Mouse (Mus musculus): Measurements from ENCODE around the gene Cux2. TPM values are rescaled to one million over a fixed set of nuclear protein-coding genes. Genes with fewer than 3 reads are reported as not detected.

The Cux2 gene
- polyA plus RNA-seq, 1 experiment from 2014 or later = 23.8 TPM

GRCm38 (mm10) chr5:122080930-122081329 is 31.0 kb upstream of the Cux2 start:
- ATAC-seq = peak; percentile 71
- Histone ChIP-seq H3K9me3 (no peaks in the 10 kb centered on the region), H3K36me3 (no peaks in the 10 kb centered on the region), H3K9ac (replicated peaks) (no peak overlapping the region), H3K4me3 (replicated peaks) (no peak overlapping the region), H3K4me2 (replicated peaks) (no peak overlapping the region), H3K4me1 (replicated peaks) (peaks cover 5% of the 10 kb centered on the region; the same call in 1 of the 2 replicates), H3K27ac (0 out of 2 replicates have a peak overlapping the region, but pooled peaks have one; percentile 44), H3K27me3 (no peaks in the 10 kb centered on the region)
- WGBS = 55% methylated on average over 11 of the region's 11 CpGs

DNA sequence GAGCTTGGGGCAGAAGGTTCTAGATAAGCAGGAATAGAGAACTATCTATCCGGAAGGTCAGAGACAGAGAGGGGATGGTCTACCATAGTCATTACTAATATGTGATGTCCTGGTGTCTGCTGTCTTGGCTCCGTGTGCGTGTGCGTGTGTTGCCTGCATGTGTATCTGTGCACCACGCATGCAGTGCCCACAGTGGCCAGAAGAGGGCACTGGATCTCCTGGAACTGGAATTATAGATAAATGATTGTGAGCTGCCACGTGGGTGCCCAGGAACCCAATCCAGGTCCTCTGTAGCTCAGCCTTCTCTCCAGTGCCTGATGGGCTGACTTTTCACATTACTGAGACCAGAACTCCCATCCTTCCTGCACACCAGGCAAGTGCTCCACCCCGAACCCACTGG is 29.9 kb upstream of the Cux2 start:
- ATAC-seq = no peak

DNA sequence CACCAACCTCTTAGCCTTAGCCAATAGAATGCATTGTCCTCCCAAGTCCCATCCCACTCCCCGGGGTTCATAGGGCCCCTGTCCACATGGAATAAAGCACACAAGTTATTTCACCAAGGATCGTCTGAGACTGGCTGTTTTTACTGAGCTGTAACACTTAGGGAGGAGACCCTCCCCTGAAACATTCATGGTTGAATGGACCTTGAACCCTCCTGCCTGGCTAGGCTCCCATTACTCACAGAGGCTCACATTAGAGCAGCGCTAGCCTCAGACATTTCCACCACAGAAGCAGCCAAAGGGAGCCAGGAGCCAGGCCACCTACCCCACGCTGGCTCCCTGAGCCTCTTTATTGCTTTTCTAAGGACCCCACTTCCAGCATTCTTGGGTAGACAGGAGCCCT is 27.3 kb upstream of the Cux2 start:
- Histone ChIP-seq H3K4me2 (replicated peaks) (no peak overlapping the region), H3K27ac (no peak overlapping the region), H3K9ac (replicated peaks) (no peak overlapping the region), H3K36me3 (no peaks in the 10 kb centered on the region), H3K27me3 (no peaks in the 10 kb centered on the region), H3K9me3 (no peaks in the 10 kb centered on the region), H3K4me1 (replicated peaks) (peaks cover 5% of the 10 kb centered on the region; the same call in 1 of the 2 replicates), H3K4me3 (replicated peaks) (no peak overlapping the region)
- 88% methylated on average over 4 of the region's 4 CpGs for WGBS
- ATAC-seq = no peak

More for the DNA sequence above, 29.9 kb upstream of the Cux2 start:
- Histone ChIP-seq H3K4me3 (replicated peaks) (no peak overlapping the region), H3K9me3 (no peaks in the 10 kb centered on the region), H3K4me1 (replicated peaks) (peaks cover 5% of the 10 kb centered on the region; the same call in 1 of the 2 replicates), H3K27ac (no peak overlapping the region), H3K36me3 (no peaks in the 10 kb centered on the region), H3K27me3 (no peaks in the 10 kb centered on the region), H3K4me2 (replicated peaks) (no peak overlapping the region), H3K9ac (replicated peaks) (no peak overlapping the region)
- WGBS = 83% methylated on average over 7 of the region's 7 CpGs

DNA sequence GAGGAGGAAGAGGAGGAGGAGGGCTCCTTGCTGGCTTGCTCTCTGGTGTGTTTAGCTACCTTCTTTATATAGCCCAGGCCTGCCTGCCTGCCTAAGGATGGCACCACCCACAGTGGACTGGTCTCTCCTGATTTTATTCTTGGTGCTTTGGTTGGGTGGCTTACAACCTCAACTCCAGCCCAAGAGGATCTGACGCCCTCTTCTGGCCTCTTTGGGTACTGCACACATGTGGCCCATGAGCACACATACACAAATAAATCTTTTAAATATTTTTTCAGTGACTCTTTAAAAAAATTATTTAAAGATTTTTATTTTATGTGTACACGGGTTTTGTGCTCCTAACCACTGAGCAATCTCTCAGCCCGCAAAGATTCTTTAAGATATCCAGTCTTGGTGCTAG is 25.8 kb upstream of the Cux2 start:
- Histone ChIP-seq H3K36me3 (no peaks in the 10 kb centered on the region), H3K4me2 (replicated peaks) (no peak overlapping the region), H3K27me3 (no peaks in the 10 kb centered on the region), H3K9ac (replicated peaks) (no peak overlapping the region), H3K4me3 (replicated peaks) (no peak overlapping the region), H3K9me3 (no peaks in the 10 kb centered on the region), H3K27ac (no peak overlapping the region), H3K4me1 (replicated peaks) (peaks cover 3% of the 10 kb centered on the region; the same call in 1 of the 2 replicates)
- ATAC-seq = no peak
- 56% methylated on average over 3 of the region's 3 CpGs for WGBS

DNA sequence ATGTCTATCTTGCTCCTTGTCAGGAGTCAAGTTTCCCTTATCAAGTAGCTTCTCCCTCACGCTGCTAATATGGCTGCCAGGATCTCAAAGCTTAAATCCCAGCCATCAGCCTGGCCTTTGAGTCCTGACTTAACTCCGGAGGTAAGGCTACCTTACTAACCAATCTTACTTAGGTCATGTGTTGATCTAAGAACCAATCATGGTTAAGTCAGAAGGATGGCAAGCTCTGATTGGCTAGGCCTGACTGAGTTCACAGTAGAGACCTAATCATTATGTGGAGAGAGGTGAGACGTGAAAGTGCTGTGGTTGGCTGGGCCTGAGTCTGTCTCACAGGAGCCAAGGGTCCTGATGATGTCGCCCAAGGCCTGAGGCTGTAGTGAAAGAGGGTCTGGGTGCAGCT is 22.1 kb upstream of the Cux2 start:
- H3K4me3 ChIP-seq (replicated peaks) = no peak overlapping the region
- WGBS = 73% methylated on average over 4 of the region's 4 CpGs

GRCm38 (mm10) chr5:122070963-122071800 is 21.3 kb upstream of the Cux2 start:
- H3K36me3 ChIP-seq = no peaks in the 10 kb centered on the region
- 88% methylated on average over 16 of the region's 16 CpGs for whole genome bisulfite sequencing

More for the DNA sequence above, 22.1 kb upstream of the Cux2 start:
- no peak for ATAC-seq
- Histone ChIP-seq H3K27me3 (no peaks in the 10 kb centered on the region), H3K4me1 (replicated peaks) (no peaks in the 10 kb centered on the region), H3K9me3 (no peaks in the 10 kb centered on the region), H3K4me2 (replicated peaks) (no peak overlapping the region), H3K27ac (no peak overlapping the region), H3K36me3 (no peaks in the 10 kb centered on the region), H3K9ac (replicated peaks) (no peak overlapping the region)

GRCm38 (mm10) chr5:122068563-122068962 is 18.7 kb upstream of the Cux2 start:
- Histone ChIP-seq H3K27ac (no peak overlapping the region), H3K9ac (replicated peaks) (no peak overlapping the region), H3K4me3 (replicated peaks) (no peak overlapping the region), H3K27me3 (no peaks in the 10 kb centered on the region), H3K36me3 (no peaks in the 10 kb centered on the region), H3K9me3 (no peaks in the 10 kb centered on the region), H3K4me1 (replicated peaks) (no peaks in the 10 kb centered on the region), H3K4me2 (replicated peaks) (no peak overlapping the region)
- WGBS = 74% methylated on average over 13 of the region's 13 CpGs
- no peak for ATAC-seq

More at GRCm38 (mm10) chr5:122070963-122071800, 21.3 kb upstream of the Cux2 start:
- no peaks in the 10 kb centered on the region for H3K9me3 ChIP-seq
- H3K4me3 ChIP-seq (replicated peaks) = no peak overlapping the region
- no peaks in the 10 kb centered on the region for H3K4me1 ChIP-seq (replicated peaks)
- H3K4me2 ChIP-seq (replicated peaks) = no peak overlapping the region
- no peak overlapping the region for H3K27ac ChIP-seq
- no peak overlapping the region for H3K9ac ChIP-seq (replicated peaks)
- ATAC-seq = no peak
- no peaks in the 10 kb centered on the region for H3K27me3 ChIP-seq

- WGBS = 76% methylated on average over 25 of the region's 25 CpGs
- no peak for ATAC-seq
- no peaks in the 10 kb centered on the region for H3K27me3 ChIP-seq
These were observed 13.5 kb upstream of the Cux2 start for GRCm38 (mm10) chr5:122063204-122063933.

DNA sequence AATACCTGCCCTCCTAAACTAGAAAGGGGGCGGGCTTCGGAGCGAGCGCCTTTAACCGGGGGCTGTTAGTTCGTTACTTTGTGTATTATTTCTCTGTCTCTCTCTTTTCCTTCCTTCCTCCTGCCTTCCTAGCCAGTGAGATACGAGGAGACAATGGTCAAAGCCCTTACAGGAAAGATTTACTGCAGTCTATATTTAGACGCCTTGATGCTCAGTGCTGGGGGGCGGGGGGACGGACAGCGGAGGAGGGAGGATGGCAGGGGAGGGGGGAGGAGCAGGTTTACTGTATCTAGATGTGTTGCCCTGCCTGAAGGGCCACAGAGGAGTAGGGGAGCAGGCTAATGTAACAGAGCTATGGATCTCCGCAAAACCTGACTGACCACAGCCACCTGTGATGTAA is 12.6 kb upstream of the Cux2 start:
- WGBS = 36% methylated on average over 12 of the region's 12 CpGs

More at GRCm38 (mm10) chr5:122063204-122063933, 13.5 kb upstream of the Cux2 start:
- no peak overlapping the region for H3K4me3 ChIP-seq (replicated peaks)
- no peak overlapping the region for H3K27ac ChIP-seq
- peaks cover 16% of the 10 kb centered on the region for H3K4me1 ChIP-seq (replicated peaks)
- H3K9ac ChIP-seq (replicated peaks) = no peak overlapping the region
- H3K4me2 ChIP-seq (replicated peaks) = no peak overlapping the region
- no peaks in the 10 kb centered on the region for H3K36me3 ChIP-seq
- no peaks in the 10 kb centered on the region for H3K9me3 ChIP-seq

DNA sequence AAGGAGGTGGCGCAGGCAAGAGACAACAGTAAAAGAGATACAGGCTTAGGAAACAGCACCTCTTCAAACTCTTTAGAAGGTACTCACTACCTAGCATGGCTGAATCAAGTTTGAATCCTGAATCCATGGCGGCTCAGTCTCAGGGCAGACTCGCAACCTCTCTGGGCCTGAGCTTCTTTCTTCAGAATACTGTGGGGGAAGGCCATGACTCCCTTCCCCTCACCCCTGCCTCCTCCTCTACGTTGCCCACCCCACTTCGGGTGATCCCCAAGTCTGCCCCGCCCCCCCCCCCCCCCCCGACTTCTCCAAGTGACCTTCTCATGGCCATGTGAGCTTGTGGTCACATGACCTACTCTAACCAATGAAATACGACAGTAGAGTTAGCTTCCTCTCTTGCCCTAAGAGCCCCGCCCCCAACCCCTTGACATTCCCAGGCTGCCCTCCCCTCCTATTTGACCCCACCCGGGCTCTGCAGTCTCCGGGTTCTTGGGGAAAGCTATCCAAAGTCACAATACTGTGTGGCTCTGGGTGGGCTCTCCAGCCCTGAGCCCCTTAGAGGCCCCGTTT is 10.9 kb upstream of the Cux2 start:
- H3K4me2 ChIP-seq (replicated peaks) = peak overlapping the region; percentile 19; the same call in 1 of the 2 replicates
- no peaks in the 10 kb centered on the region for H3K27me3 ChIP-seq
- peaks cover 7% of the 10 kb centered on the region for H3K9me3 ChIP-seq
- no peak overlapping the region for H3K9ac ChIP-seq (replicated peaks)
- no peak overlapping the region for H3K27ac ChIP-seq
- ATAC-seq = no peak
- H3K4me3 ChIP-seq (replicated peaks) = no peak overlapping the region
- WGBS = 33% methylated on average over 8 of the region's 12 CpGs
- no peaks in the 10 kb centered on the region for H3K36me3 ChIP-seq
- peaks cover 16% of the 10 kb centered on the region for H3K4me1 ChIP-seq (replicated peaks)

More for the DNA sequence above, 12.6 kb upstream of the Cux2 start:
- H3K9me3 ChIP-seq = peaks cover 3% of the 10 kb centered on the region
- H3K4me2 ChIP-seq (replicated peaks) = peak overlapping the region; percentile 9
- no peaks in the 10 kb centered on the region for H3K36me3 ChIP-seq
- peaks cover 16% of the 10 kb centered on the region for H3K4me1 ChIP-seq (replicated peaks)
- 0 out of 2 replicates have a peak overlapping the region, but pooled peaks have one; percentile 14 for H3K9ac ChIP-seq (replicated peaks)
- no peak overlapping the region for H3K4me3 ChIP-seq (replicated peaks)
- no peaks in the 10 kb centered on the region for H3K27me3 ChIP-seq
- ATAC-seq = no peak
- H3K27ac ChIP-seq = no peak overlapping the region

DNA sequence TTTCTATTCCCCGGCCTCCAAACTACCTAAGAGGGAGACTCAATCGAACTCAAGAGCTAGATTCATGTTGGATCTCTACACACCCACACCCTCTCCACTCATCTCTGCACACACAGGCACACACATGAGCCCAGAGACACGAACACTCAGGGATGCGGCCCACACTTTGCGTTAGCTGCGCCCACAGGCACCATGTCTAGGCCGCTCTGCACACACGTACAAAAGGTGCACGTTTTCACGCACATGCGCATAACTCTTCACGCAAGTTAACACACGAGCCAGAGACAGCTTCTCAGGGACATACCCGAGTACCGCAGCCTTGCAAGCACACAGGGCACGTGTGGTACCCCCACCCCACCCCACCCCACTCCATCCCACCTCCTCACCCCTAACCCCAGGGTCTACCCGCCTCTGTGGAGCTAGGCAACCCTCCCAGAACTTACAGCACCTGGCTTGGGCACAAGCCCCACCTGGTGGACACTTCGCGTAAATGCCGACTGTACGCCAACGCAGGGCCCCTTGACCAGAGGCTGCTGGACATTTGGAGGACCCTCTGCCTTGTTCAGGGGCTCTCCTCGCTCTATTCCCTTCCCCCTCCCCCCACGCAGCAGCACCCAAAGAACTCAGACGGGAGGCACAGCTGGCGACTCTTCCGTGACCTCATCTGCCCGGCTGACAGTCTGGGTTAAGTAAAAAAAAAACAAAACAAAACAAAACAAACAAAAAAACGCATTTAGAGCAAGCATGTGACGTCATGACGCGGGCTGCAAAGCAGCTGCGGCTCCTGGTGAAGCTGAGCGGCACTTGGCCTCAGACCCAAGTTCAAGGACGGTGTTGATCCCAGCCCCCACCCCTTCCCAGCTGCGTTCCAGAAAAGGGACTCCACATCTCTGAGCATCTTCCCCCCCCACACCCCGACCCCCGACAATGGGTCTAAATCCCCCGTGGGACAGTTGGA is 9.4 kb upstream of the Cux2 start:
- H3K9ac ChIP-seq (replicated peaks) = peak overlapping the region; percentile 16
- H3K27ac ChIP-seq = no peak overlapping the region
- no peaks in the 10 kb centered on the region for H3K27me3 ChIP-seq
- peak overlapping the region; percentile 5; the same call in 1 of the 2 replicates for H3K4me3 ChIP-seq (replicated peaks)
- WGBS = 28% methylated on average over 39 of the region's 39 CpGs
- peak overlapping the region; percentile 46 for H3K4me2 ChIP-seq (replicated peaks)
- peaks cover 24% of the 10 kb centered on the region for H3K4me1 ChIP-seq (replicated peaks)
- H3K9me3 ChIP-seq = peaks cover 7% of the 10 kb centered on the region
- peak; percentile 46 for ATAC-seq
- no peaks in the 10 kb centered on the region for H3K36me3 ChIP-seq

Data from midbrain, embryonic 13.5 days (tissue).